Mouse (Mus musculus): ENCODE results near the gene Nxn. TPM values are rescaled to one million over a fixed set of nuclear protein-coding genes. Genes with fewer than 3 reads are reported as not detected.

Nxn gene
- polyA plus RNA-seq, 1 experiment: 24.7 TPM

GRCm38 (mm10) chr11:76291960-76292359 lies 107.0 kb downstream of the Nxn start:
- WGBS: 91% methylated on average over 4 of the region's 4 CpGs
- TF ChIP-seq POLR2A (IDR thresholded peaks at IDR 0.05; ENCODE audit: control insufficient read depth, extremely low read depth, insufficient read depth, low read length, poor library complexity) (no peak), CTCF (IDR thresholded peaks at IDR 0.05; ENCODE audit: borderline replicate concordance, control insufficient read depth, extremely low read depth, insufficient read depth, low read length, poor library complexity) (no peak)
- Histone ChIP-seq H3K27ac (ENCODE audit: control insufficient read depth, insufficient read depth, low read length) (no peak overlapping the region), H3K4me3 (ENCODE audit: control insufficient read depth, insufficient read depth, low read length) (no peak overlapping the region), H3K27me3 (ENCODE audit: control insufficient read depth, insufficient read depth, low read length) (no peaks in the 10 kb centered on the region), H3K4me1 (replicated peaks; ENCODE audit: control insufficient read depth, insufficient read depth, low read length) (peaks cover 3% of the 10 kb centered on the region; the same call in 1 of the 2 replicates), H3K36me3 (ENCODE audit: control insufficient read depth, insufficient read depth, low read length) (no peaks in the 10 kb centered on the region)
- no peak for DNase-seq

GRCm38 (mm10) chr11:76290367-76290766 lies 108.6 kb downstream of the Nxn start:
- Histone ChIP-seq H3K4me3 (ENCODE audit: control insufficient read depth, insufficient read depth, low read length) (no peak overlapping the region), H3K4me1 (replicated peaks; ENCODE audit: control insufficient read depth, insufficient read depth, low read length) (peaks cover 3% of the 10 kb centered on the region; the same call in 1 of the 2 replicates), H3K27ac (ENCODE audit: control insufficient read depth, insufficient read depth, low read length) (no peak overlapping the region), H3K36me3 (ENCODE audit: control insufficient read depth, insufficient read depth, low read length) (no peaks in the 10 kb centered on the region), H3K27me3 (ENCODE audit: control insufficient read depth, insufficient read depth, low read length) (no peaks in the 10 kb centered on the region)
- DNase-seq: no peak
- no peak for TF ChIP-seq CTCF (IDR thresholded peaks at IDR 0.05; ENCODE audit: borderline replicate concordance, control insufficient read depth, extremely low read depth, insufficient read depth, low read length, poor library complexity)
- no peak for TF ChIP-seq POLR2A (IDR thresholded peaks at IDR 0.05; ENCODE audit: control insufficient read depth, extremely low read depth, insufficient read depth, low read length, poor library complexity)
- WGBS: 74% methylated on average over 11 of the region's 11 CpGs

- no peaks in the 10 kb centered on the region for H3K36me3 ChIP-seq (ENCODE audit: control insufficient read depth, insufficient read depth, low read length)
- no peak for DNase-seq
- peaks cover 3% of the 10 kb centered on the region; the same call in 1 of the 2 replicates for H3K4me1 ChIP-seq (replicated peaks; ENCODE audit: control insufficient read depth, insufficient read depth, low read length)
- no peak overlapping the region for H3K4me3 ChIP-seq (ENCODE audit: control insufficient read depth, insufficient read depth, low read length)
- TF ChIP-seq POLR2A (IDR thresholded peaks at IDR 0.05; ENCODE audit: control insufficient read depth, extremely low read depth, insufficient read depth, low read length, poor library complexity): no peak
- no peak for TF ChIP-seq CTCF (IDR thresholded peaks at IDR 0.05; ENCODE audit: borderline replicate concordance, control insufficient read depth, extremely low read depth, insufficient read depth, low read length, poor library complexity)
- no peak overlapping the region for H3K27ac ChIP-seq (ENCODE audit: control insufficient read depth, insufficient read depth, low read length)
- H3K27me3 ChIP-seq (ENCODE audit: control insufficient read depth, insufficient read depth, low read length): no peaks in the 10 kb centered on the region
- WGBS: 88% methylated on average over 6 of the region's 6 CpGs
Observed at GRCm38 (mm10) chr11:76288645-76289044, 110.3 kb downstream of the Nxn start.

GRCm38 (mm10) chr11:76287301-76287700 lies 111.6 kb downstream of the Nxn start:
- Histone ChIP-seq H3K27me3 (ENCODE audit: control insufficient read depth, insufficient read depth, low read length) (no peaks in the 10 kb centered on the region), H3K4me1 (replicated peaks; ENCODE audit: control insufficient read depth, insufficient read depth, low read length) (no peaks in the 10 kb centered on the region), H3K27ac (ENCODE audit: control insufficient read depth, insufficient read depth, low read length) (no peak overlapping the region), H3K4me3 (ENCODE audit: control insufficient read depth, insufficient read depth, low read length) (no peak overlapping the region), H3K36me3 (ENCODE audit: control insufficient read depth, insufficient read depth, low read length) (no peaks in the 10 kb centered on the region)
- WGBS: 89% methylated on average over 10 of the region's 10 CpGs
- no peak for DNase-seq
- no peak for TF ChIP-seq POLR2A (IDR thresholded peaks at IDR 0.05; ENCODE audit: control insufficient read depth, extremely low read depth, insufficient read depth, low read length, poor library complexity)
- TF ChIP-seq CTCF (IDR thresholded peaks at IDR 0.05; ENCODE audit: borderline replicate concordance, control insufficient read depth, extremely low read depth, insufficient read depth, low read length, poor library complexity): no peak

GRCm38 (mm10) chr11:76286534-76287126 lies 112.3 kb downstream of the Nxn start:
- H3K4me1 ChIP-seq (replicated peaks; ENCODE audit: control insufficient read depth, insufficient read depth, low read length): no peaks in the 10 kb centered on the region
- DNase-seq: no peak
- H3K27ac ChIP-seq (ENCODE audit: control insufficient read depth, insufficient read depth, low read length): no peak overlapping the region
- no peaks in the 10 kb centered on the region for H3K27me3 ChIP-seq (ENCODE audit: control insufficient read depth, insufficient read depth, low read length)
- H3K4me3 ChIP-seq (ENCODE audit: control insufficient read depth, insufficient read depth, low read length): no peak overlapping the region
- TF ChIP-seq POLR2A (IDR thresholded peaks at IDR 0.05; ENCODE audit: control insufficient read depth, extremely low read depth, insufficient read depth, low read length, poor library complexity) (no peak), CTCF (IDR thresholded peaks at IDR 0.05; ENCODE audit: borderline replicate concordance, control insufficient read depth, extremely low read depth, insufficient read depth, low read length, poor library complexity) (no peak)
- WGBS: 76% methylated on average over 10 of the region's 10 CpGs
- no peaks in the 10 kb centered on the region for H3K36me3 ChIP-seq (ENCODE audit: control insufficient read depth, insufficient read depth, low read length)

GRCm38 (mm10) chr11:76285431-76286075 lies 113.4 kb downstream of the Nxn start:
- Histone ChIP-seq H3K27ac (ENCODE audit: control insufficient read depth, insufficient read depth, low read length) (no peak overlapping the region), H3K36me3 (ENCODE audit: control insufficient read depth, insufficient read depth, low read length) (no peaks in the 10 kb centered on the region), H3K27me3 (ENCODE audit: control insufficient read depth, insufficient read depth, low read length) (no peaks in the 10 kb centered on the region), H3K4me3 (ENCODE audit: control insufficient read depth, insufficient read depth, low read length) (no peak overlapping the region), H3K4me1 (replicated peaks; ENCODE audit: control insufficient read depth, insufficient read depth, low read length) (no peaks in the 10 kb centered on the region)
- TF ChIP-seq CTCF (IDR thresholded peaks at IDR 0.05; ENCODE audit: borderline replicate concordance, control insufficient read depth, extremely low read depth, insufficient read depth, low read length, poor library complexity) (no peak), POLR2A (IDR thresholded peaks at IDR 0.05; ENCODE audit: control insufficient read depth, extremely low read depth, insufficient read depth, low read length, poor library complexity) (no peak)
- 36% methylated on average over 7 of the region's 7 CpGs for WGBS
- DNase-seq: no peak

Data from thymus, adult 2 months (tissue).